In the genomic region with DNA sequence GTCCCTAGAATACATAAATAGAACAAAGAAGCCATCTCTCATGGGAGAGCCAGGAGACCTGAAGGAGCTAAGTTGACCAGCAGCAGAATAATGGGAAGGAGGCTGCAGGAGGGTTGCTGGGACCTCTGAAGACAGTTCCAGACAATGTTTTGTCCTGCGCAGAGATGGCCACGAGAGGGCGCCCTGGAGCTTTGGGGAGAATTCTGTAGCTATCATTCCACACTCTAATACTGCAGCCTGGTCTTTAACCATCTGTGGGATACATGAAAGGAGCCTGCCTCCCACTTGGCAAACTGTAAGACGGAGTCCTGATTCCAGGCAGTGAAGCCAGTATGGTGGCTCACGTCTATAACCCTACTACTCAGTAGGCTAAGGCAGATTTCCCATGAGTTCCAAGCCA, we compare ENCODE assay signal across 9 mouse cellular contexts. TPM values are rescaled to one million over a fixed set of nuclear protein-coding genes. Genes with fewer than 3 reads are reported as not detected.
A peak's percentile ranks its signal among the peaks of the same experiment; 100 is the strongest.
DNase-seq lines count a peak whose midpoint lies in the region; ATAC-seq lines count a peak whose summit lies in the region.
"Had no signal": no experiment of that assay in that cellular context is flagged by ENCODE, and none has a peak within 500 bp of the region (broad histone marks: within the 10 kb centered on the region; RNA-seq: fewer than 3 reads in every experiment).

No protein-coding gene starts in this region.

- 20% methylated on average over 5 of the region's 5 CpGs for whole genome bisulfite sequencing in liver, embryonic 12.5 days (ENCODE audit: insufficient replicate concordance)
- WGBS in limb, embryonic 11.5 days: 23% methylated on average over 5 of the region's 5 CpGs
- WGBS in neural tube, embryonic 12.5 days: 26% methylated on average over 5 of the region's 5 CpGs

- H3K9ac ChIP-seq in liver, embryonic 12.5 days: no peak overlapping the region
- no peak overlapping the region for H3K9ac ChIP-seq in limb, embryonic 11.5 days (ENCODE audit: low read length)
- H3K9ac ChIP-seq in neural tube, embryonic 12.5 days: no peak overlapping the region

- H3K36me3 ChIP-seq in liver, embryonic 12.5 days: no peaks in the 10 kb centered on the region
- no peaks in the 10 kb centered on the region for H3K36me3 ChIP-seq in limb, embryonic 11.5 days (ENCODE audit: control insufficient read depth, insufficient read depth, low read length)
- H3K36me3 ChIP-seq in neural tube, embryonic 12.5 days: no peaks in the 10 kb centered on the region

- no peak; the same call in 1 of the 2 replicates for ATAC-seq in liver, embryonic 12.5 days
- no peak for ATAC-seq in limb, embryonic 11.5 days (ENCODE audit: insufficient number of reproducible peaks, low FRiP score, low TSS enrichment, low read depth)
- ATAC-seq in neural tube, embryonic 12.5 days (ENCODE audit: low FRiP score, low read depth): peak; percentile 41; the same call in 1 of the 2 replicates

- DNase-seq in liver: peak; percentile 71
- DNase-seq in cerebellum, adult 8-10 months: peak; percentile 79
- DNase-seq in frontal cortex, postnatal 25 days (ENCODE audit: low spot score in 2 of 2): peak; percentile 59 to 61
- DNase-seq in kidney, adult 8-10 months: peak; percentile 40 to 74
- peak; percentile 88 for DNase-seq in limb, embryonic 11.5 days (ENCODE audit: low spot score)
- DNase-seq in testis, postnatal 10 days (ENCODE audit: low spot score): peak; percentile 90

- H3K27ac ChIP-seq in liver, embryonic 12.5 days: no peak overlapping the region
- H3K27ac ChIP-seq in limb, embryonic 11.5 days (replicated peaks; ENCODE audit: low read depth, low read length): no peak overlapping the region
- no peak overlapping the region for H3K27ac ChIP-seq in neural tube, embryonic 12.5 days

- no peaks in the 10 kb centered on the region for H3K4me1 ChIP-seq in liver, embryonic 12.5 days
- no peaks in the 10 kb centered on the region for H3K4me1 ChIP-seq in limb, embryonic 11.5 days (ENCODE audit: control insufficient read depth, insufficient read depth, low read length)
- no peaks in the 10 kb centered on the region for H3K4me1 ChIP-seq in neural tube, embryonic 12.5 days

- peaks cover 11% of the 10 kb centered on the region for H3K27me3 ChIP-seq in liver, embryonic 12.5 days (replicated peaks)
- no peaks in the 10 kb centered on the region for H3K27me3 ChIP-seq in limb, embryonic 11.5 days (ENCODE audit: control insufficient read depth, insufficient read depth, low read length)
- no peaks in the 10 kb centered on the region for H3K27me3 ChIP-seq in neural tube, embryonic 12.5 days (replicated peaks)

- H3K9me3 ChIP-seq in liver, embryonic 12.5 days (replicated peaks): no peaks in the 10 kb centered on the region
- no peaks in the 10 kb centered on the region for H3K9me3 ChIP-seq in limb, embryonic 11.5 days (ENCODE audit: control insufficient read depth, low read length)
- H3K9me3 ChIP-seq in neural tube, embryonic 12.5 days: no peaks in the 10 kb centered on the region
- H3K9me3 ChIP-seq: megakaryocyte, embryonic 14.5 days had no signal

- no peak overlapping the region for H3K4me2 ChIP-seq in liver, embryonic 12.5 days
- H3K4me2 ChIP-seq in limb, embryonic 11.5 days (ENCODE audit: low read depth, severe bottlenecking): no peak overlapping the region
- H3K4me2 ChIP-seq in neural tube, embryonic 12.5 days (replicated peaks): no peak overlapping the region

- H3K4me3 ChIP-seq in liver, embryonic 12.5 days: no peak overlapping the region
- no peak overlapping the region for H3K4me3 ChIP-seq in limb, embryonic 11.5 days (ENCODE audit: low read depth, low read length)
- no peak overlapping the region for H3K4me3 ChIP-seq in neural tube, embryonic 12.5 days
- H3K4me3 ChIP-seq: megakaryocyte, embryonic 14.5 days had no signal

RNA-seq across cellular contexts. Expression of a gene that starts 27.0 kb away (rescaled TPM):
- 0.06 TPM in 1 of 2 replicates, not detected in the other for polyA plus RNA-seq in liver, embryonic 12.5 days (2016; fragmentation: Nextera tagmentation; extraction: Ambion mirVana)
- polyA plus RNA-seq in limb, embryonic 11.5 days (2014; fragmentation: Nextera tagmentation; extraction: Ambion mirVana): 0.43 and 0.51 TPM in 2 replicates
- 10.6 and 11.9 TPM in 2 replicates for polyA plus RNA-seq in neural tube, embryonic 12.5 days (2016; fragmentation: Nextera tagmentation; extraction: Ambion mirVana)
